Mouse (Mus musculus) ovary, postnatal 10 days (tissue): ENCODE data around the gene Slc6a16.

Experiments
- DNase-seq: peaks from one replicate; pipeline ENCODE4 v3.0.0; 2022; ENCODE audit warnings: low spot score

Gene Slc6a16

DNA sequence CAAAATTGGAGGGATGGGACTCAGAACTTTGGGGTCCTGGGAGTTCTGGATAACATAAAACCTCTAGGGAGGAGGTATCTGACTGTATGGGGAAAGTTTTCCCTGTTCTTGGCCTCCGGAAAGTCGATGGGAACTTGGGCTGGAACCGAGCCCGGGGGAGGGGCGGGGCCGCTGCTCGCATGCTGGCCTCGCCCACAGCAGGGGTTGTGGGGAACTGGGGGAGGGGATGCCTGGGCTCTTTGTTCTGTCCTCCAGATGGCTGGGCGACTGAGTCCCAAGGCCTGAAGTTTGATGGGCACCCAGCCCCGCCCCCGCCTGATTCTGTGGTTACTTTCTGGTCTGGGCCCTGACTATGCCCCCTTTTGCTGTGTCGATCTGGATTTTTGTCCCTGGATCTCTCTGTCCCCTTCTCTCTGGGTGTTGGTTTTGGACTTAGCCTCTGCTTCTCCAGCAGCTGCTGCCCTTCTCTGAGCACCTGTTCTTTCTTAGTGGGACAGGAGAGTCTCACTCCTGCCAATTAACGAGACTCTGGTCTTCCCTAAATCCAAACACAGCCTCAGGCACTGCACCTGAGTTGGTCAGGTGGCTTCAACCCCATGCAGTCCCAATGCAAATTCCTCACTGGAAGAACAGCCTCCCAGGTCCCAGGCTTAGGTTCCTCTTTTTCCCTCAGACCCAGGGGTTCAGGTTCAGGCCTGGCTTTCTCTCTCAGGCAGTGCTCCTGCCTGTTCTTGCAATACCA, 24.3 kb upstream of the Slc6a16 start:
- DNase-seq = peak; percentile 61

DNA sequence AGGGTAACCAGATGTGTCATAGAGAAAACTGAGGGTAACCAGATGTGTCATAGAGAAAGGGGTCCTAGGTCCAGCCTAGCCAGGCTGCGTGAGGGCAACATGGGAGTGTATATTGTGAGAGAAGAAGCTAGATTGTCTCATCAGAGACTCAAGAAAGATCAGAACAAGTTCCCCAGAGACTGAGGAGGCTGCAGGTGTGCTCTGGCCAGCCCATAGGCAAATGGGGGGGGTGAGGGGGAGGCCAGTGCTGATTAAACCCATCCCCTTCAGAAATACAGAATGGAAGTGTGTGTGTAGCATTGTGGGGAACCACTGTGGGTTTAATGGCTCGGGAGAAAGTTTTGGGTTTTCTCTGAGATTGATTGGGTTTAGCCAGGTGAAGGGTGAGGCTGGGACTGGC, 19.2 kb upstream of the Slc6a16 start:
- no peak for DNase-seq

DNA sequence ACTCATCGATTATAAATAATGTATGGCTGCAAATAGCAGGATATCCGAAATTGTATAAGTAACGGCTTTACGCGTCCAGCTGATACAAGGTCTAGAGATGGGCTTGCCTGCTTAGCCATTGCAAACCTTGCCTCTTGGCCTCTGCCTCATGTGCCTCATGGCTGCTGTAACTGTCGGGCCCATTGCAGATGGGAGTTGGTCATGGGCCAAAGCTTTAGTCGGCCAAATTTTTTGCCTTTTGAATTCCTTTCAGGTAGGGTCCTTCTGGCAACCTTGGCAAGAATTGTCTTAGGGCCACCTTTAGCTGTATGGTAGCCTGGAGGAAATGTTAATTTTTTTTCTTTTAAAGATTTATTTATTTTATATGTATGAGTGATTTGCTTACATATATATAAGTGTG, 16.1 kb upstream of the Slc6a16 start:
- DNase-seq = no peak

DNA sequence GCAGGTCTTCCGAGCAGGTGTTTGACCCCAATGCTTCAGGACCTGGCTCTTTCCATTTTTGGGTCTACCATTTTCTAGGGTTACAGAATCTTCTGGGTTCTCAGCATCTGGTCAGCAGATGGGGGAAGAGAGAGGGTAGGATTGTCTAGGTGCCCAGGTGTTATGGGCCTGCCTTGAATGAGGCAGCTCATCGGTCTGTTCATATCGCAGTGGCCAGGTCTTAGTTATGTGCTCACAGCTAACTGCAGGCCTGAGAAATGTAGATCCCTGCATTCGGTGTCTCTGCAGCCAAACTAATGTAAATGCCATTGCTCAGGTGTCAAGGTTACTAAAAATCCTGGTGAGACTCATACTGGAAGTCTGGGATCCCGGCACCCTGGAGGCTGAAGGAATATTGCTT, 14.5 kb upstream of the Slc6a16 start:
- DNase-seq = no peak

DNA sequence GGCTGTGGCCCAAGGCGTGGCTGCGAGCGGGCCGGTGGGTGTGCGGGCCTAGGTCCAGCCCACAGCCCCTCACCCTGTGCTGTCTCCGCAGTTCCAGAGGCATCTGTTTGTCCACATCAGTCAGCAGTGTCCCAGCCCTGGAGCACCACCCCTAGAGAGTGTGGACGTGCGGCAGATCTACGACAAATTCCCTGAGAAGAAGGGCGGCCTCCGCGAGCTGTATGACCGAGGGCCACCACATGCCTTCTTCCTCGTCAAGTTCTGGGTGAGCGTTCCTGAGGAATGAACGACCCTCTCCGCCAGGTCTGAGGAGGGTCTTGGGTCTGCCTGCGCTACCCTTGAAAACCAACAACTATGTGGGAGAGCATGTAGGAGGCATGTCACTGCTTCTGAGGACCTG, 12.3 kb upstream of the Slc6a16 start:
- no peak for DNase-seq

DNA sequence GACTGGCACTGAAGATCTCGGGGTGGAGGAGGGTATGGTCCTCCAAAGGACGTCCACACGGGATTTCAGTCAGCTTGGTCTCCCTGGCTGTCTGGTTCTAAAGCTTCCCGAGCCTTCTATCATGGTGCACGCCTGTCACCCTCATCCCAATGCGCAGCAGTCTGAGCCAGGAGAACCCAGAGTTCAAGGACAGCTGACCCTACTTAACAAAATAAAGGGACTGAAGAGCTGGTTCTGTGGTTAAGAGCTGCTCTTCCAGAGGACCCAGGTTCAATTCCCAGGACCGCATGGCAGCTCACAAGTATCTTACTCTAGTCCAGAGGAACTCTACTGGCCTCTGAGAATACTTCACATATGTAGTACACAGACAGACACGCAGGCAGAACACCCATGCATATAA, 11.8 kb upstream of the Slc6a16 start:
- DNase-seq = no peak

DNA sequence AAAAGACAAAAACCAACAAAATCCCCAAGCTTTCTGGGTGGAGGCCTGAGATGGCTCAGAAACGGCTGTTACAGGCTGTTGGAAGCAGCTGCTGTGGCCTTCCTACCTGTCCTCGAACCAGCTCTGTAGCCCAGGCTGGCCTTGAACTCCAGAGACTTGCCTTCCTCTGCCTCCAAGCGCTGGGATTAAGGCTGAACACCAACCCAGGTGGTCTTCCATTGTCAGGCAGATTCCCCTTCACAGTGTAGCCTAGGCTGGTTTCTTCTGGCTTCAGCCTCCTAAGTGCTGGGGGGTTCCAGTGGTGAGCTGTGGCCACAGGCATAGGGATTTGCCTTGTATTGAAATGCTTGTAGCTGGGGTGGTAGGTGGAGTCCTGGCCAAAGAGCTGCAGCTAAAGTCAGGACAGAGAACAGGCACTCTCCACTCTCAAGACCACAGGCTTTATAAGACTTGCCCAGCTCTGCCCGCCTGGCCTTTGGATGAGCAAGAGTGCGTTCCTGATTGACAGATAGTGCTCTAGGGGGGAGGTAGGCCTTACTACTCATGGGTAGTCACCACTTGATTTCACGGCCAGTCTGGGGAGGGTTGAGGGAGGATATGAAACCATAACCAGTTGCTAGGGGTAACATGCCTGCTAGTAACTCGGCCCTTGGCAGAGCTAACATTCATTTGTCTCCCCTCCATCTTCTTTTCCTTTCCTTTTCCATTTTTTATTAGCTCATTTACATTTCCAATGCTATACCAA, 11.3 kb upstream of the Slc6a16 start:
- no peak for DNase-seq

DNA sequence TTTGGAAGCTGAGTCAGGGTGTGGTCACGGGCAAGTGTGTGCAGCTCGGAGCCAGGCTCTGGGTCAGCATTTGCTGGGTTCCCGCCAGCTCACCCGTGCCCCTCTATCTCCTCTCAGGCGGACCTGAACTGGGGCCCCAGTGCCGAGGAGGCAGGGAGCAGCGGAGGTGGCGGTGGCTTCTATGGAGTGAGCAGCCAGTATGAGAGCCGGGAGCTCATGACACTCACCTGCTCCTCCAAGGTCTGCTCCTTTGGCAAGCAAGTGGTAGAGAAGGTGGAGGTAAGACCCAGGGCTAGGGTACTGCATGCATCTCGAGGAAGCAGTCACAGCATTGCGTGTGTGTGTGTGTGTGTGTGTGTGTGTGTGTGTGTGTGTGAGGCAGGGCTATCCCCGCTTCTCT, 9.7 kb upstream of the Slc6a16 start:
- no peak for DNase-seq

DNA sequence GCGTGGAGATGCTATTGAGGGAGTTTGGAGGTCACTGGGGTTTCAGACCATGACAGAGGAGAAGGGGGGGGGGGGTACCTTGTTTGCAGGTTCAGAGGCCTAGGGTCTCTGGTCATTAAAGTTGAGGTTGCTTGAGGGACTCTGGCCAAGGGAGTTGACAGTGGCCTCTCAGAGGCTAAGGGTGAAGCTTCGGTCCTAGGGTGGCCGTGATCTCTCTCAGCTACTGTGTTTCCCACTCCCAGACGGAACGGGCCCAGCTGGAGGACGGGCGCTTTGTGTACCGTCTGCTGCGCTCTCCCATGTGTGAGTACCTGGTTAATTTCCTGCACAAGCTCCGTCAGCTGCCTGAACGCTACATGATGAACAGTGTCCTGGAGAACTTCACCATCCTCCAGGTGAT, 8.9 kb upstream of the Slc6a16 start:
- no peak for DNase-seq

DNA sequence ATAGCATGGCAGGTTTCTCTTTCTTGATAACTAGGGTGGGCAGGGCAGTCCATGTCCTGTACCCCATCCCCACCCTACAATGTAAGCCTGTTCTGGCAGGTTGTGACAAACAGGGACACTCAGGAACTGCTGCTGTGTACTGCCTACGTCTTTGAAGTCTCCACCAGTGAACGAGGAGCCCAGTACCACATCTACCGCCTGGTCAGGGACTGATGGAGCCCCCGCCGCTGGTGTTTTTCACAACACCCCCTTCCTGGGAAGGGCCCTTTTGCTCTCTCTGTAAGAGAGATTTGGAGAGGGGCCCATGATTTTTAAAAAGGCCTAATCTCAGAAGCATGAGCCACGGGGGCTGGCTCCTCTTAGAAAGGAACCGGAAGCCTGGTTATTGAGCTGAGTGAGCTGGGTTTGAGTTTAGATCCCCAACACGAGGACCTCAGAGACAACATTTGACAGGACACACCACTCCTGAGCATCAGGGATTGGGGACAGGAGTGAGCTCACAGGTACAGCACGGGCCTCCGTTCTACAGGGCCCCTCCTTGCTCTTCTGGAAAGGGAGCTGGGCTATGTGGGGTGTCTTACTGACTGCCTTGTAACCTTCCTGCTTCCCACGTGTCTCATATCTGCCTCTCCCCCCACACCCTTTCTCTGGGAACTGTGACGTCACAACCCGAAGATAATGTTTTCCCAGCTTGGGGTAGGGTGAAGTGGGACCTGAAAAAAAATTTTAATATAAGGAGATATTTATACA, 8.0 kb upstream of the Slc6a16 start:
- DNase-seq = no peak

DNA sequence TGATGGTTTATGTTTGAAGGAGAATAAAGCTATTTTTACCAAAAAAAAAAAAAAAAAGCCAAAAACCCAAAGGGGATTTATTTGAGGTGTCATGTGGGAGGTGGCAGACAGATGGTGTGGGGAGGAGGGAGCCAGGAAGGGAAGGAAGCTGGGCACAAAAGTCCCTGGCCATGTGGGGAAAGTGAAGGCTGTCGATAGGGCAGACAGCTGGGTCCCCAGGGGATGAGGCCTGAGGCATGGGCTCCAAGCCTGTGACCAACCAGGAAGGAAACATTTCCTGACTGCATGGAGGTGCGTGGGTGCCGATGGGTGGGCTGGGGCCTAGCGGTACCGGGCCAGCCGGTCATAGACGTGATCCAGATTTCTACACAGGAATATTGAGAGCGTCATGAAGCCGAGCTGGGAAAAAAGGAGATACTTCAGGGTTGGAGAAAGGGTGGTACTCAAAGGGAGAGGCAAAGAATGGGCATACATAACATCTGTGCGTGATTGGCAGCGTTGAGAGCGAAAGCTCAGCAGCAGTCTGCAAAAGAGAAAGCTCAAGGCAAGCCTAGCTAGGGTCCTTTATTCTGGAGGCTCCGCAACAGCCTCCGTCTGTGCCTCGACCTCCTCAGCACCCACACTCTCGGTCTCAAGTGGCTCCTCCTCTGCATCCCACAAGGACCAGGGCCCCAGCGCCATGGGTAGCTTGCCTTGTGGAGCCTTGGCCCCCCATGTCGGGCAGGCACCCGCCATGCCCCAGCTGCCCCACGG, 7.1 kb upstream of the Slc6a16 start:
- DNase-seq = no peak

DNA sequence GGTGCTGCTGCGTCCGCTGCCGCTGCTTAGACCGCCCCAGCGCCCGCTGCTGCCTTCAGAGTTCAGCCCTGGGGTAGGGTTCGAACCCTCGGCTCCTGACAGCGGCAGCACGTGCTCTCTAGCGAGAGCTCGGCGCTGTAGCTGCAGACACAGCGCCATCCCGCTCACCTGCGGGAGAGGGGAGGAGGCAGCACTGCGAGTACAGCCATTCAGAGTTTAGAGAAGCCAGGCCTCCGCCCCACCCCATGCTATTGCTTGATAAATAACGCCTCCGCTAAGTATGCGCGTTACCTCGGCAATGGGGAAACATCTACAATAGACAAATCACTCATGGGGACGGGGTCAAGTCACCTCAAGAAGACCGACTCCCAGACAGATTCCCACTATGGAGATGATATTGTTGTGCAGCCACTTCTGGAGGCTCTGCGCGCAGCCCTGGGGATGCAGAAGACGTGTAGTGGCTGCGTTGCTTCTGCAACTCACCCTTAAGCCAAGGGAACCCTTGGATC, 6.5 kb upstream of the Slc6a16 start:
- no peak for DNase-seq

DNA sequence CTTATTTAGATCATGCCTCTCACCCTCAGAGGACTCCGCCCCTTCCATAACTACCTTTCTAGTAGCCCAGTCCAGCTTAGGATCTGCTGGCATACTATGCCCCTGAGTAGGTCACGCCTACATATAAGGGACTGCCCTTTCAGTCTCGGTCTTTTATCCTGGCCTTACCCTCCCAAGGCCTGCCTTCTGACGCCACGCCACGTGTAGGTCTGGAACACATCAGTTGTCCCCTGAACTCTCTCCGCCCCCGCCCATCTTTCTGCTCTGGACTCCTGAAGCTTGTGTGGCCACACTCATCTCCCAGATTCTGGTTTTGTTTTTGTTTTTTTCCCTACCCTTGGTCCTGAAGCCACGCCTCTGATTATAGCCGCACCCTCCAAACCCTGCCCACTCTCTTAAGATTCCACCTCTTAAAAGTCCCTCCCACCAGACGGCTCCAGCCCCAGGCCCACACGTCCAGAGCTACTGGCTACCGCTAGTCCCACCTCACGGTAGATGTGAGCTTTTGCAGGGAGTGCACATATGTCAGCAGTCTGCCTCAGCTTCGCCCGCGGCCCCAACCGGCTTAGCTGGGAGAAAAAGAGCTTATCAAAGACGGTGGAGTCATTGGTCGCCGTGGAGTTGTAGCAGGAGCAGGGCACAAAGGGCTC, 5.8 kb upstream of the Slc6a16 start:
- no peak for DNase-seq

DNA sequence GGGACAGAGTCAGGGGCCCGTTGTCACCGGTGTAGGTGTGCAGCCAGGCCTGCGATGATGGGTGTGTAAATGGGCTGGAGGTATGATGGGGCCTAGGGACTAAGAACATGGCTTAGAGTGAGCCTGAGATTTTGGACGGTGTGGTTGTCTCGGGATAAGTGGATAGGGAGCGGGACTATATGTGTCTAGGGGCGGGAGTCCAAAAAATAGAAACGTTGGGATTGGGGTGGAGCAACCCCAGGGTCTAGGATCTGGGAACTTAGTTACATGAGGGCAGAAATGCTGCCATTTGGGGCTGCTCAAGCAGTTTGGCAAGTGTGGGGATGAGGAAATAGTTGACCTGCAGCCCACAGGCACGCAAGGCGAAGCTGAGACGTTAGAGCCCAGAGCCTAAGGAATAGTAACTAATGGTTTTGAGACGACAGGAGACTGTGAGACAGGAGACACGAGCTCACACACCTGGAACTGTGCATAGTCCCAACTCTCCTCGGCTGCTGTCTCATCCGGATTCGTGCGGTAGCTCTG, 5.2 kb upstream of the Slc6a16 start:
- no peak for DNase-seq

DNA sequence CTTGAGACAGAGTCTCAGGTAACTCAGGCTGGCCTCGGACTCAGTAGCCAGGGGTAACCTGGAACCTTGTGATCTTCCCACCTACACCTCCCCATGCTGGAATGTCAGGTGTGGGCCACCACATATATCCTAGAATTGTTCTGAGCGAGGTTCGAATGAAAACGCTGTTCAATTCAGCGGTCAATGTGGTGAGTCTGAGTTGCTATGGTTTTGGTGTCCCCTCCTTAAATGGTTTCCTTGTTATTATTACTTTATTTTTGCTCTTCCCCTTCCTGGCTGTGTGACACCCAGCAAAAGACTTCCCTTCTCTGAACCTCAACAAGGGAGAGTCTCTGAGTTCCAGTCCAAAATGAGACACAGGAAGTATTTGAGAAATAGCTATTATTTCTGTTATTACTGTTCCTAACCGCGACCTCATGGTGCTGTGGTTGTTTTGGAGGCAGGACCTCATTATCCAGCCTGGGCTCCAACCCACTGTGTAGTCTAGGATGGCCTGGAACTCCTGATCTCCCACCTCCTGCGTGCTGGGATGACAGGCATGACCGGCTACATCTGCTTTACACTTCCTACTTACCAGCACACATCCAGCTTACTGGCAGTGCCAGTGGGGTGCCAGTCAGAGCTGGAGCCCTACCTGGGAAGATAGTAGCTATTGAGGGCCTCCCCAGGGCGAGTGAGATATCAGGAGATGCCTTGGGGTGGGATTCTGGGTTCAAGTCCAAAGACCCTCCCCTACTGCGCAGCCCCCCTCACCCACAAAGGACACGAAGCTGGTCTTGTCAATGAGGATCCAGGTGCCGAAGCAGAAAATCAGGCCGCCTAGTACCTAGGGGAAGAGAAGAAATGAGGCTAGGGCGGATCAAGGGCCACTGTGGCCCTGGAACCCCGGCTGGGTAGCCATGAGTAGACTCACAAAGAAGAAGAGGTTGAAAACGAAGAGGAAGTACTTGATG, 2.9 kb upstream of the Slc6a16 start:
- no peak for DNase-seq

DNA sequence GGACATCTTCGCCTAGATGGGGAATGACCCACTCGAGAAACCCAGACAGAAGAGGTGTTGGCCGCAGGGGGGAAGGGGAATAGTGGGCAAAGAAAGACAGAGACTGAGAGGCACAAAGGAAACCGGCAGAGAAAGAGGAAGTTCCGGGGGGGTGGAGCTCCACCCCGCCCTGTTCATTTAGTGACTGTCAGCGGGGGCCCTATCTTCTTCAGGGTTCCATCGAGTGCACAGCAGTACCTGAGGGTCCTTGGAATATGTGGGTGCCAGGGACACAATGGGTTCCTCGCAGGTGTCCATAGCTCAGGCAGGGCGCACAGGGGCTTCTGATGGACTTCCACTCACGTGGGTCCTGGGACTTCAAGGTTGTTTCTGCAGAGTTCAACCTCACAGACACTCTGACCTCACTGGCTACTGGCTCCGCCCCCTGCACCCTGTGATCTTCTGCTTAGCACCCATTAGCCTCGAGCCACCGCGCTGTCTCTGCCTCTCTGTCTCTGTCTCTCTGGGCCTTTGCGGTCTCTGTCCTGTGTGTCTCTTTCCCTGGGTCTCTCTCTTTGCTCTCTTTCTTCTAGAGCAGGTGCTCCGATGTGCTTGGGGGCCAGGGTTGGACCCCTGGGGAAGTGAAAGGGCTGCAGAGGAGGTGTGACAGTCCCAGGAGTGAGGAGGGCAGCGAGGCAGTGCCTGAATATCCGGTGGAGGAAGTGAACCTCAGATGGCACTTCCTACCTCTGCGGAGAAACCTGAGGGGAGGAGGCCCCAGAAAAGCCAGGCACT, 2.0 kb upstream of the Slc6a16 start, which contains the start of gene Cd37:
Cd37 (minus strand) TSS at position 393 of the 774 bp plus-strand sequence.
- no peak for DNase-seq

DNA sequence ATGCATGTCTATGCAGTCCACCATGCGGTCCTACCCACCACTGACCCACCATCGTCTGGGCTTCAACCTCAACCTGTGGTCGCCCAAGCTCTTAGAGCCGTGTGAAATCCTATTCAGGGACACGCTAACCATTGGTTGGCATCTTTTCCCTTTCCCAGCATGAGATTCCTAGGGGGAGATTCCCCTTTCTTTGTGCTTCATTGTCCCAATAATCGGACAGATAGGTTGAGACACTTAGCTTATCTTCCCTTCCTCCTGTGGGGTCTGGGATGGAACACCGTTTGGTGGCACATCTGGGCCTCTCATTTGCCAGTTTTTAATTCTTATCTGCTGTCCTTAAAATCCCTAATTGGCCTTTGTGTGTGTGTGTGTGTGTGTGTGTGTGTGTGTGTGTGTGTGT, 776 bp upstream of the Slc6a16 start:
- no peak for DNase-seq

DNA sequence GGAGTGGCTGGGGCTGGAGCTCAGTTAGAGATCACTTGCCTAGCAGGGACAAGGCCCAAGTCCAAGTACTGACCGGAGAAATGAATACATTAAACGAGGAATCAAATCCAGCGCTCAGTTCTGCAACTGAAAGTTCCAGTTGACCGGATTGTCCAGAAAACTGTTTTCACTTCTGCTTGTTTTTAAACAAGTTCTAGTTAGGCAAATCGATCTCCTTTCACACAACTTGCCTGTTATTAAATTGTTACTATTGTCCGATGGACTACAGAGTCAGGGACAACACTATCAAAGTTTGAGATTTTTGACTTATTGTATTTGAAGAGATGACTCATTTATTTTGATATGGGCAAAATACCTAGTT, 484 bp downstream of the Slc6a16 start:
- no peak for DNase-seq

DNA sequence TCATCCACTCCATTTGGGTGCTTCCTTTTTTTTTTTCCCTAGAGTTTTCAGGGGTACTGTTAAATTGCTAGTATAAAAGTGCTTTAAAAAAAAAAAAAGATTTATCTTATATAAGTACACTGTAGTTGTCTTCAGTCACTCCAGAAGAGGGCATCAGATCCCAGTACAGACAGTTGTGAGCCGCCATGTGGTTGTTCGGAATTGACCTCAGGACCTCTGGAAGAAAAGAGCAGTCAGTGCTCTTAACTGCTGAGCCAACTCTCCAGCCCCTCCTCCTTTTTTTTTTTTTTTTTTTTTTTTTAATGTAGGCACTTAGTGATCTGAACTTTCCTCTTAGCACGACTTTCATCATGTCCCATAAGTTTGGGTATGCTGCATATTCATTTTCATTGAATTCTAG, 6.8 kb downstream of the Slc6a16 start:
- DNase-seq = no peak
